Mouse (Mus musculus): Measurements from ENCODE around the gene Rplp2. TPM values are rescaled to one million over a fixed set of nuclear protein-coding genes. Genes with fewer than 3 reads are reported as not detected.

The Rplp2 gene
- polyA plus RNA-seq, 1 experiment from 2014 or later: 1,216 TPM

- peaks cover 65% of the 10 kb centered on the region for H3K4me1 ChIP-seq
- peaks cover 12% of the 10 kb centered on the region for H3K36me3 ChIP-seq (replicated peaks)
- H3K9me3 ChIP-seq: no peaks in the 10 kb centered on the region
- H3K27me3 ChIP-seq (ENCODE audit: poor library complexity, severe bottlenecking): peaks cover 74% of the 10 kb centered on the region
- WGBS: 92% methylated on average over 17 of the region's 17 CpGs
- no peak for DNase-seq (ENCODE audit: extremely low spot score, low spot score)
- H3K27ac ChIP-seq: no peak overlapping the region
- H3K4me3 ChIP-seq: no peak overlapping the region
These were observed 12.1 kb downstream of the Rplp2 start for GRCm38 (mm10) chr7:141459301-141459711.

- H3K9me3 ChIP-seq: no peaks in the 10 kb centered on the region
- H3K27ac ChIP-seq: no peak overlapping the region
- H3K27me3 ChIP-seq (ENCODE audit: poor library complexity, severe bottlenecking): peaks cover 81% of the 10 kb centered on the region
- 81% methylated on average over 5 of the region's 5 CpGs for WGBS
- peaks cover 12% of the 10 kb centered on the region for H3K36me3 ChIP-seq (replicated peaks)
- no peak for DNase-seq (ENCODE audit: extremely low spot score, low spot score)
- H3K4me1 ChIP-seq: peaks cover 65% of the 10 kb centered on the region
- no peak overlapping the region for H3K4me3 ChIP-seq
These were observed 12.8 kb downstream of the Rplp2 start for GRCm38 (mm10) chr7:141460001-141460390.

GRCm38 (mm10) chr7:141460391-141461113 lies 13.4 kb downstream of the Rplp2 start, which contains the start of gene Cracr2b:
Gene Cracr2b, plus strand, starts transcription at chr7:141461094.
- 70% methylated on average over 15 of the region's 15 CpGs for WGBS
- Histone ChIP-seq H3K27me3 (ENCODE audit: poor library complexity, severe bottlenecking) (peaks cover 87% of the 10 kb centered on the region), H3K27ac (peak within 1 kb of the TSS; percentile 68; the same call in 1 of the 2 replicates), H3K4me3 (peak within 1 kb of the TSS; percentile 55), H3K9me3 (no peaks in the 10 kb centered on the region), H3K36me3 (replicated peaks) (peaks cover 12% of the 10 kb centered on the region), H3K4me1 (peaks cover 65% of the 10 kb centered on the region)
- DNase-seq (ENCODE audit: extremely low spot score, low spot score): no peak

GRCm38 (mm10) chr7:141461521-141462332 lies 14.6 kb downstream of the Rplp2 start:
- no peak for DNase-seq (ENCODE audit: extremely low spot score, low spot score)
- Histone ChIP-seq H3K27ac (peak overlapping the region; percentile 68; the same call in 1 of the 2 replicates), H3K9me3 (no peaks in the 10 kb centered on the region), H3K36me3 (replicated peaks) (peaks cover 12% of the 10 kb centered on the region), H3K27me3 (ENCODE audit: poor library complexity, severe bottlenecking) (peaks cover 92% of the 10 kb centered on the region), H3K4me1 (peaks cover 62% of the 10 kb centered on the region), H3K4me3 (peak overlapping the region; percentile 55)
- 2% methylated on average over 59 of the region's 59 CpGs for WGBS

DNA sequence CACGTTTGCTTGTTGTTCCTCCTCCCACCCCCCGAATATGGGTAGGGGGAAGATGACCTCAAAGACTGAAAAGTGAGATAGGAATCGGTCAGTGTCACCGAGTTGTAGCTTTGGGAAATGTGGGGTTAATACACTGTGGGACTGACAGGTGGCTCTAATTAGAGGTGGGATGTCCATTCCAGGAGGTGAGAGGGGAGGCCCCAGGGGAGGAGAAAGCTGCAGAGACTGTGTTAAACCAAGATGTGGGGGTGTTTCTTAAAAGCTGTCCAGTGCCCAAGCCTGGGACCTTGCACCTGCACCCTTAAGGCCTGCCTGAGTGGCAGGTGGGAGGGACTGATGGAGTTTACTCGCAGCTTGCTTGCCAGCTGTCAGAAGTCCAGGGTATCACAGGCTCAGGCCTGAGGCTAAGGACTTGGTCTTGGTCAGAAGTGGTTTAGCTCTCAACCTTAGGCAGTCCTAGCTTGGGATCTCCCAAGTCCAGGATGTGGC lies 15.2 kb downstream of the Rplp2 start:
- peaks cover 66% of the 10 kb centered on the region for H3K4me1 ChIP-seq
- H3K4me3 ChIP-seq: peak overlapping the region; percentile 55
- peak overlapping the region; percentile 68; the same call in 1 of the 2 replicates for H3K27ac ChIP-seq
- H3K36me3 ChIP-seq (replicated peaks): peaks cover 12% of the 10 kb centered on the region
- H3K9me3 ChIP-seq: no peaks in the 10 kb centered on the region
- no peak for DNase-seq (ENCODE audit: extremely low spot score, low spot score)
- H3K27me3 ChIP-seq (ENCODE audit: poor library complexity, severe bottlenecking): peaks cover 90% of the 10 kb centered on the region
- WGBS: 15% methylated on average over 5 of the region's 5 CpGs

DNA sequence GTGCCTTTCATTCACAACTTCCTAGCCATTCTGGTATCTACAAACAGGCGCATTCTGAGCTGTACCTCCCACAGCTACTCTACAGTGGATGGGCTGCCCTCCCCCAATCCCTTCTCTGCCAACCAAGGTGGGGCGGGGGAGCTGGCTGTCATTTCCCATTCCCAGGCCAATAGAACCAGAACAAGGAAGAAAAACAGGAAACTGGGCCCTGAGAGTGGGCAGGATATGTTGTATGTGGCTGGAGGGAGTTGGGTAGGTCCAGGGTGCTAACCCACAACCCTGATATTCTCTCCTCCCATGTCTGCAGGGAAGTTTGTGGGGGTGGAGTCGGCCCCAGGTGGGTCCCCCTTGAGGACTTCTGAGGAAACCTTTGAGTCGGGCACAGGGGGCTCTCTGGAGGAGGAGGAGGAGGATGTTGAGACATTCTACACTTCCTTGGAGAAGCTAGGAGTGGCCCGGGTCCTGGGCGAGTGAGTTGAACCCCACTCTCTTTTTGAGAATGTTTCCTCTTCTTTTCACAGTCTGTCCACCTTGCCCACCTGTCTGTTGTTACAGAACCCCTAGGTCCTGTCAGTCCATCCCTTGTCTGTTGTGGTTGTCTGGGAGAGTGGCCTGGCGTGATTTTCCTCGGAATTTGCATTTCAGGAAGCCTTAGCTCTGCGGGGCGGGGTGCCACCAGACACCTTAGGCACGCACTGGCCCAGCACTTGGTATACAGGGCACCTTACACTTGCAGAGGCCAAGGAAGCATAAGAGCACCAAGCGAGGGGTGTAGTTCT lies 16.8 kb downstream of the Rplp2 start:
- DNase-seq (ENCODE audit: extremely low spot score, low spot score): no peak
- Histone ChIP-seq H3K4me1 (peaks cover 82% of the 10 kb centered on the region), H3K36me3 (replicated peaks) (peaks cover 11% of the 10 kb centered on the region), H3K27me3 (ENCODE audit: poor library complexity, severe bottlenecking) (peaks cover 82% of the 10 kb centered on the region), H3K4me3 (peak overlapping the region; percentile 37; the same call in 1 of the 2 replicates), H3K9me3 (no peaks in the 10 kb centered on the region), H3K27ac (no peak overlapping the region)
- WGBS: 18% methylated on average over 12 of the region's 12 CpGs

GRCm38 (mm10) chr7:141464603-141465201 lies 17.5 kb downstream of the Rplp2 start:
- no peak for DNase-seq (ENCODE audit: extremely low spot score, low spot score)
- Histone ChIP-seq H3K9me3 (no peaks in the 10 kb centered on the region), H3K27me3 (ENCODE audit: poor library complexity, severe bottlenecking) (peaks cover 75% of the 10 kb centered on the region), H3K27ac (peak overlapping the region; percentile 8; the same call in 1 of the 2 replicates), H3K36me3 (replicated peaks) (peaks cover 11% of the 10 kb centered on the region), H3K4me1 (peaks cover 86% of the 10 kb centered on the region), H3K4me3 (peak overlapping the region; percentile 37)
- 2% methylated on average over 38 of the region's 38 CpGs for WGBS

- Histone ChIP-seq H3K4me3 (peak overlapping the region; percentile 37), H3K9me3 (no peaks in the 10 kb centered on the region), H3K27me3 (ENCODE audit: poor library complexity, severe bottlenecking) (peaks cover 67% of the 10 kb centered on the region), H3K27ac (no peak overlapping the region), H3K36me3 (replicated peaks) (peaks cover 18% of the 10 kb centered on the region), H3K4me1 (peaks cover 94% of the 10 kb centered on the region)
- no peak for DNase-seq (ENCODE audit: extremely low spot score, low spot score)
- WGBS: 32% methylated on average over 10 of the region's 10 CpGs
These were observed 18.3 kb downstream of the Rplp2 start for GRCm38 (mm10) chr7:141465388-141466044.

DNA sequence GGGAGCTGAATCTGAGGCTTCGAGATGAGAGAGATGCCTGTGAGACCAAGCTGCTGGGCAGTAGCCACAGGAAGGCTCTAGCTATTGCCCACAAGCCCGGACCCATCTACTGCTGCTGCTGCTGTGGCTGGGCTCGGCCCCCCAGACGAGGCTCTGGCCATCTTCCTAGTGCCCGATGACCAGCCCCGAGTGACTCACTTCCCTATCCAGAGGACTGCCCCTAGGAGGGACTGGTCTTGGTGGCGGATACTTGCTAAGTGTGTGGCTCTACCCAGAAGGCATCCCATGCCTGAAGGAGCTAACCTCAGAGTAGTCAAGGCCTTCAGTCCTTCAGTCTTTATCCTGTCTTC lies 18.9 kb downstream of the Rplp2 start:
- WGBS: 72% methylated on average over 7 of the region's 7 CpGs
- Histone ChIP-seq H3K9me3 (no peaks in the 10 kb centered on the region), H3K27me3 (ENCODE audit: poor library complexity, severe bottlenecking) (peaks cover 62% of the 10 kb centered on the region), H3K4me1 (peaks cover 90% of the 10 kb centered on the region), H3K27ac (no peak overlapping the region), H3K4me3 (peak overlapping the region; percentile 37), H3K36me3 (replicated peaks) (peaks cover 23% of the 10 kb centered on the region)
- no peak for DNase-seq (ENCODE audit: extremely low spot score, low spot score)

DNA sequence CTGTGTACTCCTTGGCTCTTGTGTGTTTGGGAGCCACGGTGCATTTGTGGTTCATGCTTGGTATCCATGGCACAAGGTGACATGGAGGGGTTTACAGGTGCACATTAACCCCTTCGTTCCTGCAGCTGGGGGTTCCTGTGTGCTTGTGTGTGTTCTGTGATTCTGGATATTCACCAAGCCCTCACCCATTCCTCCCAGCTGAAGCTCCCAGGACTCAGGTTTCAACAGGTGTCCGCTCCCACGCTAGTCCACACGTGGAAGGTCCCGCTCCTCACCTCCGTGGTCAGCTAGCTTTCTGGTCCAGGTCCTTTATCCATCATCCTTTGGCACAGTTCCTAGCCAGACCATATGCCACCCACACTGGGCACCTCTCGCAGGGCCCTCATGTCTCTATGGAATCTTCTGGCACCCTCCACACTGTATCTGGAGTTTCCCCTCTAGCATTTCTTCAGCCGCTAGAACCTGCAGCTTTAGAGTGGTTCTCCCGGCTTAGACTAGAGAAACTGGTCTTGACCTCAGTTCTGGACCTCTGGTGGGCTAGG lies 19.5 kb downstream of the Rplp2 start:
- Histone ChIP-seq H3K4me1 (peaks cover 83% of the 10 kb centered on the region), H3K27me3 (ENCODE audit: poor library complexity, severe bottlenecking) (peaks cover 55% of the 10 kb centered on the region), H3K27ac (peak overlapping the region; percentile 91), H3K4me3 (peak overlapping the region; percentile 77), H3K9me3 (no peaks in the 10 kb centered on the region), H3K36me3 (replicated peaks) (peaks cover 29% of the 10 kb centered on the region)
- no peak for DNase-seq (ENCODE audit: extremely low spot score, low spot score)
- 60% methylated on average over 10 of the region's 10 CpGs for WGBS

- Histone ChIP-seq H3K9me3 (no peaks in the 10 kb centered on the region), H3K27me3 (ENCODE audit: poor library complexity, severe bottlenecking) (peaks cover 48% of the 10 kb centered on the region), H3K4me1 (peaks cover 76% of the 10 kb centered on the region), H3K36me3 (replicated peaks) (peaks cover 36% of the 10 kb centered on the region), H3K27ac (peak within 1 kb of the TSS; percentile 91), H3K4me3 (peak within 1 kb of the TSS; percentile 77)
- WGBS: under 1% methylated on average over 52 of the region's 52 CpGs
- peak; percentile 81 for DNase-seq (ENCODE audit: extremely low spot score, low spot score)
These were observed 20.3 kb downstream of the Rplp2 start, which contains the start of gene Cd151 for GRCm38 (mm10) chr7:141467230-141468030. Gene Cd151, plus strand, starts transcription at chr7:141467392.

Data from forebrain, embryonic 10.5 days (tissue).